Comparison of ENCODE assay signal across 31 mouse cellular contexts in the genomic region with DNA sequence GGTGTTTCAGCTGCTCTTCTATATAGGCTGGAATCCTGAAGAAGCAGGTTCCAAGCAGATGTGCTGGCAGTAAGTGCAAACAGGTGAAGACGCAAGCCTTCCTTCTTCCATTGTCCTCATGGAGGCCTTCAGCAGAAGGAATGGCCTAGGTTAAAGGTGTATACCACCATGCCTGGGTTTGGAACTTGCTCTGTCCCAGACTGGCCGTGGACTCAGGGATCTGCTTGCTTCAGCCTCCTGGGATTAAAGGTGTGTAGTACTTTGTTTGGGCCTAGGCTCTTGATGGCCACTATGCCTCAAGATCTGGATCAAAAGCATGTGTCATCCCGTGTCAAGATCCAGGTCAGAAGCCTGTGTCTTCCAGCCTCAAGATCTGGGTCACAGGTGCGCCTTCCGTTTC.
"Had no signal": no experiment of that assay in that cellular context is flagged by ENCODE, and none has a peak within 500 bp of the region (broad histone marks: within the 10 kb centered on the region; RNA-seq: fewer than 3 reads in every experiment).

No protein-coding gene starts in this region.

- ATAC-seq: liver, embryonic 12.5 days; liver, postnatal 0 days; lung, postnatal 0 days; midbrain, embryonic 13.5 days; midbrain, embryonic 16.5 days had no signal

- DNase-seq: left cerebral cortex, postnatal 4 days; liver; liver, embryonic 13.5 days; liver, postnatal 0 days; lung, adult 18-20 months; lung, adult 2 months; lung, embryonic 14.5 days; lung, postnatal 10 days; lung, postnatal 14 days; lung, postnatal 36 days; lung, postnatal 4 days; midbrain, embryonic 14.5 days had no signal

- H3K27ac ChIP-seq: left cerebral cortex, adult 2 months; limb, embryonic 10.5 days; limb, embryonic 12.5 days; limb, embryonic 13.5 days; limb, embryonic 15.5 days; liver, embryonic 12.5 days; liver, embryonic 13.5 days; liver, embryonic 14.5 days; liver, embryonic 15.5 days; lung, embryonic 15.5 days; macrophage; midbrain, embryonic 10.5 days; midbrain, embryonic 12.5 days; midbrain, embryonic 13.5 days; neural tube, embryonic 12.5 days had no signal

- H3K27me3 ChIP-seq: lung, embryonic 15.5 days; midbrain, embryonic 13.5 days; neural tube, embryonic 12.5 days had no signal

- H3K9ac ChIP-seq: limb, embryonic 12.5 days; limb, embryonic 13.5 days; limb, embryonic 15.5 days; liver, embryonic 12.5 days; liver, embryonic 13.5 days; liver, embryonic 14.5 days; liver, embryonic 15.5 days; liver, postnatal 0 days; lung, embryonic 14.5 days; lung, embryonic 15.5 days; midbrain, embryonic 12.5 days; midbrain, embryonic 13.5 days; neural tube, embryonic 12.5 days had no signal

- H3K4me2 ChIP-seq: limb, embryonic 12.5 days; limb, embryonic 13.5 days; limb, embryonic 15.5 days; liver, embryonic 11.5 days; liver, embryonic 12.5 days; liver, embryonic 13.5 days; liver, embryonic 15.5 days; lung, embryonic 14.5 days; lung, embryonic 15.5 days; midbrain, embryonic 12.5 days; midbrain, embryonic 13.5 days; neural tube, embryonic 12.5 days had no signal

- H3K9me3 ChIP-seq: limb, embryonic 10.5 days; limb, embryonic 12.5 days; limb, embryonic 13.5 days; limb, embryonic 15.5 days; liver, embryonic 12.5 days; liver, embryonic 13.5 days; liver, embryonic 15.5 days; lung, embryonic 15.5 days; midbrain, embryonic 10.5 days; midbrain, embryonic 12.5 days; midbrain, embryonic 13.5 days; neural tube, embryonic 12.5 days had no signal

- H3K36me3 ChIP-seq: limb, embryonic 10.5 days; limb, embryonic 12.5 days; limb, embryonic 13.5 days; limb, embryonic 15.5 days; liver, embryonic 12.5 days; liver, embryonic 13.5 days; liver, embryonic 15.5 days; lung, embryonic 15.5 days; midbrain, embryonic 10.5 days; midbrain, embryonic 12.5 days; midbrain, embryonic 13.5 days; neural tube, embryonic 12.5 days had no signal

- H3K4me3 ChIP-seq: left cerebral cortex, adult 2 months; limb, embryonic 10.5 days; limb, embryonic 12.5 days; limb, embryonic 13.5 days; limb, embryonic 15.5 days; liver, embryonic 12.5 days; liver, embryonic 13.5 days; liver, embryonic 15.5 days; lung, embryonic 15.5 days; megakaryocyte, embryonic 14.5 days; midbrain, embryonic 10.5 days; midbrain, embryonic 12.5 days; midbrain, embryonic 13.5 days; myocyte; neural tube, embryonic 12.5 days had no signal
